33 mouse cellular contexts compared by ENCODE assay signal in genomic region chr2:101242983-101243382, GRCm38 (mm10).
"Had no signal": no experiment of that assay in that cellular context is flagged by ENCODE, and none has a peak within 500 bp of the region (broad histone marks: within the 10 kb centered on the region; RNA-seq: fewer than 3 reads in every experiment).

No protein-coding gene starts in this region.

- H3K4me3 ChIP-seq: heart, embryonic 10.5 days; heart, embryonic 12.5 days; heart, embryonic 13.5 days; heart, embryonic 15.5 days; hindbrain, embryonic 10.5 days; hindbrain, embryonic 12.5 days; hindbrain, embryonic 13.5 days; hindbrain, embryonic 15.5 days; intestine, embryonic 15.5 days; kidney, embryonic 15.5 days; layer of hippocampus, adult 2 months had no signal

- H3K27ac ChIP-seq: heart, embryonic 10.5 days; heart, embryonic 13.5 days; heart, embryonic 15.5 days; hindbrain, embryonic 10.5 days; hindbrain, embryonic 12.5 days; hindbrain, embryonic 13.5 days; hindbrain, embryonic 14.5 days; hindbrain, embryonic 15.5 days; hindbrain, postnatal 0 days; intestine, embryonic 15.5 days; kidney, embryonic 15.5 days; kidney, postnatal 0 days; layer of hippocampus, adult 2 months had no signal

- H3K9me3 ChIP-seq: heart, embryonic 10.5 days; heart, embryonic 12.5 days; heart, embryonic 13.5 days; heart, embryonic 15.5 days; hindbrain, embryonic 10.5 days; hindbrain, embryonic 12.5 days; hindbrain, embryonic 13.5 days; hindbrain, embryonic 15.5 days; intestine, embryonic 15.5 days; kidney, embryonic 15.5 days had no signal

- H3K4me2 ChIP-seq: heart, embryonic 11.5 days; heart, embryonic 12.5 days; heart, embryonic 13.5 days; heart, embryonic 15.5 days; hindbrain, embryonic 12.5 days; hindbrain, embryonic 13.5 days; hindbrain, embryonic 14.5 days; hindbrain, embryonic 15.5 days; intestine, embryonic 15.5 days; kidney, embryonic 15.5 days had no signal

- H3K36me3 ChIP-seq: heart, embryonic 10.5 days; heart, embryonic 12.5 days; heart, embryonic 13.5 days; heart, embryonic 15.5 days; hindbrain, embryonic 10.5 days; hindbrain, embryonic 12.5 days; hindbrain, embryonic 13.5 days; hindbrain, embryonic 15.5 days; intestine, embryonic 15.5 days; kidney, embryonic 15.5 days had no signal

- H3K4me1 ChIP-seq: hindbrain, embryonic 10.5 days; hindbrain, embryonic 12.5 days; hindbrain, embryonic 15.5 days; intestine, embryonic 15.5 days; kidney, embryonic 15.5 days had no signal

- H3K27me3 ChIP-seq: heart, embryonic 12.5 days; heart, embryonic 13.5 days; heart, embryonic 15.5 days; hindbrain, embryonic 12.5 days; hindbrain, embryonic 13.5 days; hindbrain, embryonic 15.5 days; intestine, embryonic 15.5 days; kidney, embryonic 15.5 days had no signal

- H3K9ac ChIP-seq: heart, embryonic 12.5 days; heart, embryonic 13.5 days; heart, embryonic 15.5 days; hindbrain, embryonic 12.5 days; hindbrain, embryonic 13.5 days; hindbrain, embryonic 14.5 days; hindbrain, embryonic 15.5 days; intestine, embryonic 15.5 days; kidney, embryonic 15.5 days had no signal

- ATAC-seq: hindbrain, postnatal 0 days; inflammation-experienced regulatory T-cells, adult 6 months; intestine, embryonic 15.5 days; intestine, embryonic 16.5 days; intestine, postnatal 0 days had no signal

- DNase-seq: heart, postnatal 10 days; heart, postnatal 14 days; heart, postnatal 36 days; heart, postnatal 4 days; kidney, adult 11 months; kidney, adult 18-20 months; kidney, adult 2 months; kidney, adult 8-10 months; kidney, adult 9 months; kidney, postnatal 10 days; kidney, postnatal 25 days; kidney, postnatal 36 days; kidney, postnatal 4 days; layer of hippocampus, adult 9-11 months; layer of hippocampus, postnatal 36 days had no signal
